Mouse (Mus musculus): ENCODE measurements at regions not wholly inside any gene's neighbourhood (a gene's known extent, or its start where the extent isn't known, plus 50 kb on each side); places are given as distances from the start of the nearest gene placed in this dataset.

DNA sequence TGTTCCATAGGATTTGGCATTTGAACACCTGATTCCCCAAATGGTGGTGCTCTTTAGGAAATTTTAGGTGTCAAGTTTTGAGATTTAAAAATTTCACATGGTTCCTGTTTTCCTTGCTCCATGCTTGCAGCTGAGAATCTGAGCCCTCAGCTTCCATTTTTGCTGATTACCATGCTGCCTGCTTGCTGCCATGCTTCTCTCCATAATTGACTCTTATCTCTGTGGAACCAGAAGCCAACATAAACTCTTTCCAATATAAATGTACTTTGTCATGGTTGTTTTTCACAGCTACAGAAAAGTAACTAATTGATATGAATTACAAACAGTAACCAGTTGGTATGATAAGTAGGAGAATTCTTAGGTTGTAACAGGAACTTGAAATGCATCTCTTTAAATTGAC lies 1044.0 kb downstream of the Pla2g4a start:
- Histone ChIP-seq H3K9ac (ENCODE audit: low read depth, low read length) (no peak overlapping the region), H3K4me3 (ENCODE audit: low read length) (no peak overlapping the region), H3K4me2 (ENCODE audit: low read depth, low read length) (no peak overlapping the region), H3K36me3 (ENCODE audit: control insufficient read depth, insufficient read depth, low read length) (no peaks in the 10 kb centered on the region), H3K27me3 (replicated peaks; ENCODE audit: control insufficient read depth, insufficient read depth, low read length) (no peaks in the 10 kb centered on the region), H3K9me3 (ENCODE audit: control insufficient read depth, low read length) (no peaks in the 10 kb centered on the region), H3K27ac (ENCODE audit: low read length) (no peak overlapping the region), H3K4me1 (ENCODE audit: control insufficient read depth, insufficient read depth, low read length) (no peaks in the 10 kb centered on the region)
- ATAC-seq: no peak

GRCm38 (mm10) chr1:148912819-148913218 lies 1048.3 kb downstream of the Pla2g4a start:
- 81% methylated on average over 1 of the region's 1 CpGs for WGBS
- Histone ChIP-seq H3K27ac (ENCODE audit: low read length) (no peak overlapping the region), H3K36me3 (ENCODE audit: control insufficient read depth, insufficient read depth, low read length) (no peaks in the 10 kb centered on the region), H3K27me3 (replicated peaks; ENCODE audit: control insufficient read depth, insufficient read depth, low read length) (no peaks in the 10 kb centered on the region), H3K4me3 (ENCODE audit: low read length) (no peak overlapping the region), H3K9me3 (ENCODE audit: control insufficient read depth, low read length) (no peaks in the 10 kb centered on the region), H3K4me1 (ENCODE audit: control insufficient read depth, insufficient read depth, low read length) (no peaks in the 10 kb centered on the region), H3K4me2 (ENCODE audit: low read depth, low read length) (no peak overlapping the region), H3K9ac (ENCODE audit: low read depth, low read length) (no peak overlapping the region)
- ATAC-seq: no peak

DNA sequence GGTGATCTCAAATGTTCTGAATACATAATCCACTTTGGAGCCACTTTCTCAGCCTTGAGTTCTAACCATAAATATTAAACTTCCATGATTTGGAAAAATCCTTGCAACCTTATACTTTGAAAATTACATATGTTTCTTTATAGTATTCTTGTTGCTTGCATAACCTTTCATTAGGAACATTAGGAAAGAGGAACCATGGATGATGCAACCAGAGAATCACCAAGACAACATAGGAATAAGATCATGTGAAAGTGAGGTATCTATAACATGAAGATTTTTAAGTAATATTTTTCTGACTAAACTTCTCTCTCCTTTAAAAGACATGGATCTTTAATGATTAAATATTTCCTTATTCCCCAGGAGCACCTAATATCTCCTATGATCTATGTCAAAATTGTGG lies 1057.0 kb downstream of the Pla2g4a start:
- Histone ChIP-seq H3K9ac (ENCODE audit: low read depth, low read length) (no peak overlapping the region), H3K36me3 (ENCODE audit: control insufficient read depth, insufficient read depth, low read length) (no peaks in the 10 kb centered on the region), H3K4me3 (ENCODE audit: low read length) (no peak overlapping the region), H3K9me3 (ENCODE audit: control insufficient read depth, low read length) (no peaks in the 10 kb centered on the region), H3K4me1 (ENCODE audit: control insufficient read depth, insufficient read depth, low read length) (no peaks in the 10 kb centered on the region), H3K27ac (ENCODE audit: low read length) (no peak overlapping the region), H3K4me2 (ENCODE audit: low read depth, low read length) (no peak overlapping the region), H3K27me3 (replicated peaks; ENCODE audit: control insufficient read depth, insufficient read depth, low read length) (no peaks in the 10 kb centered on the region)
- ATAC-seq: no peak

GRCm38 (mm10) chr1:148903093-148903492 lies 1058.0 kb downstream of the Pla2g4a start:
- Histone ChIP-seq H3K9me3 (ENCODE audit: control insufficient read depth, low read length) (no peaks in the 10 kb centered on the region), H3K36me3 (ENCODE audit: control insufficient read depth, insufficient read depth, low read length) (no peaks in the 10 kb centered on the region), H3K27ac (ENCODE audit: low read length) (no peak overlapping the region), H3K4me2 (ENCODE audit: low read depth, low read length) (no peak overlapping the region), H3K4me1 (ENCODE audit: control insufficient read depth, insufficient read depth, low read length) (no peaks in the 10 kb centered on the region), H3K27me3 (replicated peaks; ENCODE audit: control insufficient read depth, insufficient read depth, low read length) (no peaks in the 10 kb centered on the region), H3K9ac (ENCODE audit: low read depth, low read length) (no peak overlapping the region), H3K4me3 (ENCODE audit: low read length) (no peak overlapping the region)
- no peak for ATAC-seq

- peak; percentile 96 for ATAC-seq
These were observed 1059.6 kb downstream of the Pla2g4a start for GRCm38 (mm10) chr1:148901319-148902033.

DNA sequence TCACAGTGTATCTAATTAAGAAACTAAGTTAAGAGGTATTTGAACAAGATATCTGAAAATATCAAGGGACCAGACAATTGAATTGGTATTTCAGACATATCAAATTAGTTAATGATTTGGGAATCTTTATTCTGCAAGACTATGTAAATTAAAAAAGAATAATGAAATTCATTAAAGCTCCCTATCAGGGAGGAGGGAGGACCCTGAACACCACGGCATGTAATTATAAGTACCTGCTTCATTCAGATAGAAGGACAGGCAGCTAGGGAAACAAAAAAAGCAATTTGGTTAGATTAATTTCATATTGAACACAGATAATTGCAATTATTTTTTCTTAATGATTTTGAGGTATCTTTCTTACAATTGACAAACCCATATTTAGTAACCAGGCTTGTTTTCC lies 1090.3 kb downstream of the Pla2g4a start:
- 91% methylated on average over 1 of the region's 1 CpGs for WGBS
- no peak overlapping the region for H3K4me3 ChIP-seq (ENCODE audit: low read length)
- no peak overlapping the region for H3K4me2 ChIP-seq (ENCODE audit: low read depth, low read length)
- ATAC-seq: no peak
- no peaks in the 10 kb centered on the region for H3K9me3 ChIP-seq (ENCODE audit: control insufficient read depth, low read length)
- H3K36me3 ChIP-seq (ENCODE audit: control insufficient read depth, insufficient read depth, low read length): no peaks in the 10 kb centered on the region
- no peaks in the 10 kb centered on the region for H3K27me3 ChIP-seq (replicated peaks; ENCODE audit: control insufficient read depth, insufficient read depth, low read length)
- H3K9ac ChIP-seq (ENCODE audit: low read depth, low read length): no peak overlapping the region
- H3K4me1 ChIP-seq (ENCODE audit: control insufficient read depth, insufficient read depth, low read length): no peaks in the 10 kb centered on the region
- no peak overlapping the region for H3K27ac ChIP-seq (ENCODE audit: low read length)

More at GRCm38 (mm10) chr1:148901319-148902033, 1059.6 kb downstream of the Pla2g4a start:
- no peaks in the 10 kb centered on the region for H3K36me3 ChIP-seq (ENCODE audit: control insufficient read depth, insufficient read depth, low read length)
- H3K4me3 ChIP-seq (ENCODE audit: low read length): no peak overlapping the region
- H3K9me3 ChIP-seq (ENCODE audit: control insufficient read depth, low read length): no peaks in the 10 kb centered on the region
- no peak overlapping the region for H3K9ac ChIP-seq (ENCODE audit: low read depth, low read length)
- no peak overlapping the region for H3K4me2 ChIP-seq (ENCODE audit: low read depth, low read length)
- WGBS: 68% methylated on average over 2 of the region's 2 CpGs
- H3K27me3 ChIP-seq (replicated peaks; ENCODE audit: control insufficient read depth, insufficient read depth, low read length): no peaks in the 10 kb centered on the region
- no peaks in the 10 kb centered on the region for H3K4me1 ChIP-seq (ENCODE audit: control insufficient read depth, insufficient read depth, low read length)
- no peak overlapping the region for H3K27ac ChIP-seq (ENCODE audit: low read length)

GRCm38 (mm10) chr1:148863582-148863981 lies 1097.5 kb downstream of the Pla2g4a start:
- Histone ChIP-seq H3K27me3 (replicated peaks; ENCODE audit: control insufficient read depth, insufficient read depth, low read length) (no peaks in the 10 kb centered on the region), H3K9ac (ENCODE audit: low read depth, low read length) (no peak overlapping the region), H3K4me3 (ENCODE audit: low read length) (no peak overlapping the region), H3K4me1 (ENCODE audit: control insufficient read depth, insufficient read depth, low read length) (no peaks in the 10 kb centered on the region), H3K27ac (ENCODE audit: low read length) (no peak overlapping the region), H3K9me3 (ENCODE audit: control insufficient read depth, low read length) (no peaks in the 10 kb centered on the region), H3K4me2 (ENCODE audit: low read depth, low read length) (no peak overlapping the region), H3K36me3 (ENCODE audit: control insufficient read depth, insufficient read depth, low read length) (no peaks in the 10 kb centered on the region)
- 81% methylated on average over 2 of the region's 2 CpGs for WGBS
- no peak for ATAC-seq

GRCm38 (mm10) chr1:148852990-148853389 lies 1108.1 kb downstream of the Pla2g4a start:
- no peak overlapping the region for H3K27ac ChIP-seq (ENCODE audit: low read length)
- H3K9me3 ChIP-seq (ENCODE audit: control insufficient read depth, low read length): no peaks in the 10 kb centered on the region
- no peaks in the 10 kb centered on the region for H3K36me3 ChIP-seq (ENCODE audit: control insufficient read depth, insufficient read depth, low read length)
- no peak overlapping the region for H3K9ac ChIP-seq (ENCODE audit: low read depth, low read length)
- no peaks in the 10 kb centered on the region for H3K27me3 ChIP-seq (replicated peaks; ENCODE audit: control insufficient read depth, insufficient read depth, low read length)
- H3K4me3 ChIP-seq (ENCODE audit: low read length): no peak overlapping the region
- H3K4me1 ChIP-seq (ENCODE audit: control insufficient read depth, insufficient read depth, low read length): no peaks in the 10 kb centered on the region
- H3K4me2 ChIP-seq (ENCODE audit: low read depth, low read length): no peak overlapping the region
- ATAC-seq: no peak
- 86% methylated on average over 1 of the region's 1 CpGs for whole genome bisulfite sequencing

DNA sequence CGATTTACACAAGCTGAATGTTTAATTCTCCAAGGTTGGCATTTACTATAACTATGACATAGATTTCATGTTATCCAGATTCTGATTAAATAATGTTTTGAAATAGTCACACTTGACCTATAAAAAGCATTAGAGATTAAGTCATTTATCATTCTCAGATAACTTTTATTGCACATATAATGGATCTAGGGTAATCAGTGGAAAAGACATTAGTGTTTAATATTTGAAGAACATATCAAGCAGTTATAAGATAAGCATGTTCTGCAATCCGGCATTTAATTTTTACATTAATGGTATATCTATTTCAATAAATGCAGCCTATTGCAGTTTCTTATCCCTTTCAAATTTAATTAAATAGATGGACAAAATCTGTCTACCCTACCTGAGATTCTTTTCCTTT lies 1114.5 kb downstream of the Pla2g4a start:
- no peaks in the 10 kb centered on the region for H3K27me3 ChIP-seq (replicated peaks; ENCODE audit: control insufficient read depth, insufficient read depth, low read length)
- 71% methylated on average over 2 of the region's 2 CpGs for WGBS
- H3K27ac ChIP-seq (ENCODE audit: low read length): no peak overlapping the region
- no peak overlapping the region for H3K9ac ChIP-seq (ENCODE audit: low read depth, low read length)
- no peaks in the 10 kb centered on the region for H3K36me3 ChIP-seq (ENCODE audit: control insufficient read depth, insufficient read depth, low read length)
- no peak overlapping the region for H3K4me2 ChIP-seq (ENCODE audit: low read depth, low read length)
- no peaks in the 10 kb centered on the region for H3K4me1 ChIP-seq (ENCODE audit: control insufficient read depth, insufficient read depth, low read length)
- H3K4me3 ChIP-seq (ENCODE audit: low read length): no peak overlapping the region
- ATAC-seq: peak; percentile 58; the same call in 1 of the 2 replicates
- no peaks in the 10 kb centered on the region for H3K9me3 ChIP-seq (ENCODE audit: control insufficient read depth, low read length)

- WGBS: 66% methylated on average over 3 of the region's 3 CpGs
- Histone ChIP-seq H3K9ac (ENCODE audit: low read depth, low read length) (no peak overlapping the region), H3K4me2 (ENCODE audit: low read depth, low read length) (no peak overlapping the region), H3K36me3 (ENCODE audit: control insufficient read depth, insufficient read depth, low read length) (no peaks in the 10 kb centered on the region), H3K4me1 (ENCODE audit: control insufficient read depth, insufficient read depth, low read length) (no peaks in the 10 kb centered on the region), H3K27ac (ENCODE audit: low read length) (no peak overlapping the region), H3K9me3 (ENCODE audit: control insufficient read depth, low read length) (no peaks in the 10 kb centered on the region), H3K4me3 (ENCODE audit: low read length) (no peak overlapping the region), H3K27me3 (replicated peaks; ENCODE audit: control insufficient read depth, insufficient read depth, low read length) (no peaks in the 10 kb centered on the region)
- no peak for ATAC-seq
These were observed 1137.9 kb downstream of the Pla2g4a start for GRCm38 (mm10) chr1:148823146-148823545.
